9 mouse cellular contexts compared by ENCODE assay signal in the genomic region with DNA sequence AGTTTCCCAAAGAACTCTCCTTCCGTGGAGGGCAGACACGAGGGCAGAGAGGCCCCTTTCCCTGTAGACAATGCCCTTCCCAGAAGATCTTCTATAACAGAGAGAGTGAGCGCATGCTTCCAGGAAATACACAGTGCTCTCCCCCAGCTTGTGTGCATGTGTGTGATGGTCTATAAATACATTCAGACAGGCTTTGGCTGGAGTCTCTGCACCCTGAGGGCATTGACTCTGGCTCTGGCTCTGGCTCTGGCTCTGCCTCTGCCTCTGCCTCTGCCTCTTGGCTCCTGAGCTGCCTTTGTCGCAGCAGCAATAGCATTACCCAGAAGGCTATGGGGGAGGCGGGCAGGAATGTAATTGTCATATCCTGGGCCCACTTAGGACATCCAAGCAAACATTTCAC. TPM values are rescaled to one million over a fixed set of nuclear protein-coding genes. Genes with fewer than 3 reads are reported as not detected.
DNase-seq lines count a peak whose midpoint lies in the region; ATAC-seq and TF ChIP-seq lines count a peak whose summit lies in the region.
"Had no signal": no experiment of that assay in that cellular context is flagged by ENCODE, and none has a peak within 500 bp of the region (broad histone marks: within the 10 kb centered on the region; RNA-seq: fewer than 3 reads in every experiment).

No protein-coding gene starts in this region.

- no peak for TF ChIP-seq POLR2A in lung, adult 2 months (IDR thresholded peaks at IDR 0.05; ENCODE audit: borderline replicate concordance, extremely low read depth, low read depth, low read length)

- peak; percentile 69 to 74 for DNase-seq in cerebellum, postnatal 10 days
- no peak for DNase-seq in cerebellum, adult 8-10 months
- DNase-seq in lung, adult 2 months: no peak
- DNase-seq in heart, adult 9 months (ENCODE audit: low spot score in 2 of 2): peak; percentile 55 to 63
- DNase-seq in lung, postnatal 4 days: peak; percentile 39 to 70
- DNase-seq in testis, postnatal 14 days (ENCODE audit: low spot score): no peak
- no peak for DNase-seq in right cerebral cortex, postnatal 36 days (ENCODE audit: low spot score in 2 of 2)
- DNase-seq: right cerebral cortex, adult 18-20 months had no signal

- no peak for ATAC-seq in lung, embryonic 16.5 days (ENCODE audit: low read depth)

- no peak overlapping the region for H3K4me2 ChIP-seq in lung, embryonic 16.5 days (ENCODE audit: low read depth, low read length)

- H3K9ac ChIP-seq in lung, embryonic 16.5 days (ENCODE audit: low read length): peak overlapping the region; percentile 42; the same call in 1 of the 2 replicates

- H3K4me1 ChIP-seq in lung, embryonic 16.5 days (replicated peaks; ENCODE audit: control insufficient read depth, insufficient read depth, low read length): peaks cover 25% of the 10 kb centered on the region
- peaks cover 11% of the 10 kb centered on the region for H3K4me1 ChIP-seq in lung, adult 2 months (ENCODE audit: control insufficient read depth, insufficient read depth, low read length)

- H3K36me3 ChIP-seq in lung, embryonic 16.5 days (ENCODE audit: control insufficient read depth, insufficient read depth, low read length): no peaks in the 10 kb centered on the region

- 65% methylated on average over 5 of the region's 5 CpGs for WGBS in lung, embryonic 16.5 days
- 42% methylated on average over 5 of the region's 5 CpGs for WGBS in lung, adult 2 months

- H3K4me3 ChIP-seq in lung, embryonic 16.5 days (ENCODE audit: low read length): no peak overlapping the region
- no peak overlapping the region for H3K4me3 ChIP-seq in lung, adult 2 months (replicated peaks; ENCODE audit: extremely low read depth, low read depth, low read length)

- H3K27ac ChIP-seq in lung, embryonic 16.5 days (ENCODE audit: low read length): peak overlapping the region; percentile 53

- no peak for TF ChIP-seq CTCF in lung, adult 2 months (IDR thresholded peaks at IDR 0.05; ENCODE audit: insufficient read depth, low read length)

- no peaks in the 10 kb centered on the region for H3K9me3 ChIP-seq in lung, embryonic 16.5 days (ENCODE audit: control insufficient read depth, low read length)

- no peaks in the 10 kb centered on the region for H3K27me3 ChIP-seq in lung, embryonic 16.5 days (ENCODE audit: control insufficient read depth, insufficient read depth, low read depth, low read length)

RNA-seq across cellular contexts. Expression of a gene that starts 7.2 kb away (rescaled TPM):
- 0.09 and 0.24 TPM in 2 replicates for polyA plus RNA-seq in lung, embryonic 16.5 days (2015; fragmentation: Nextera tagmentation; extraction: Ambion mirVana)
- polyA plus RNA-seq in lung, adult 2 months (2012; rRNA removed): 14.1 TPM in 1 of 2 replicates, not detected in the other

RNA-seq across cellular contexts. Expression of a gene that starts 24.9 kb away (rescaled TPM):
- 130 and 135 TPM in 2 replicates for polyA plus RNA-seq in lung, embryonic 16.5 days (2015; fragmentation: Nextera tagmentation; extraction: Ambion mirVana)
- 75.9 and 109 TPM in 2 replicates for polyA plus RNA-seq in lung, adult 2 months (2012; rRNA removed)

Comparison
In these comparisons a context has a peak if more than half of its experiments do, and no peak if none do; other contexts are left out.
1. DNase-seq: peak in cerebellum, postnatal 10 days (2 of 2), heart, adult 9 months (2 of 2) and lung, postnatal 4 days (2 of 2); none in cerebellum, adult 8-10 months (single experiment), lung, adult 2 months (single experiment), testis, postnatal 14 days (single experiment) and right cerebral cortex, postnatal 36 days (0 of 2).